Mouse (Mus musculus) myocyte (in vitro differentiated cells): ENCODE data around the gene Lypd6b. TPM values are rescaled to one million over a fixed set of nuclear protein-coding genes. Genes with fewer than 3 reads are reported as not detected.

Experiments
- H3K27me3 ChIP-seq: one replicate; pipeline ENCODE4 v1.6.1; 2011; ENCODE audit not compliant: control insufficient read depth, insufficient read depth, insufficient read length
- H3K36me3 ChIP-seq: one replicate; pipeline ENCODE4 v1.6.1; 2011; ENCODE audit not compliant: control insufficient read depth, insufficient read depth
- H3K4me2 ChIP-seq: one replicate; pipeline ENCODE4 v1.6.1; 2011; ENCODE audit warnings: low read depth, control low read depth
- H3K4me3 ChIP-seq: one replicate; pipeline ENCODE4 v1.5.1; 2011; ENCODE audit warnings: mild to moderate bottlenecking, control low read depth, moderate library complexity
- H3K79me2 ChIP-seq: one replicate; pipeline ENCODE4 v1.6.1; 2011; ENCODE audit not compliant: control insufficient read depth, insufficient read depth
- H3ac ChIP-seq: one replicate; pipeline ENCODE4 v1.6.1; 2011; ENCODE audit not compliant: control insufficient read depth, insufficient read length
- CEBPB ChIP-seq: IDR thresholded peaks from 2 replicates; pipeline ENCODE4 v1.6.1; 2011; ENCODE audit warnings: mild to moderate bottlenecking, moderate library complexity; ENCODE audit not compliant: poor library complexity, insufficient read depth, severe bottlenecking
- E2F4 ChIP-seq: IDR thresholded peaks from one replicate; pipeline ENCODE4 v1.6.1; 2011; ENCODE audit warnings: mild to moderate bottlenecking, control low read depth, moderate library complexity; ENCODE audit not compliant: insufficient read depth
- MAX ChIP-seq: IDR thresholded peaks from one replicate; pipeline ENCODE4 v1.6.1; 2011; ENCODE audit warnings: low read depth, mild to moderate bottlenecking, control low read depth
- MYOD1 ChIP-seq, 3 experiments: IDR thresholded peaks; one replicate each; pipeline ENCODE4 v1.6.1; 2011; ENCODE audit warnings: control low read depth in 2 of 3, low read depth in 2 of 3, mild to moderate bottlenecking in 2 of 3, moderate library complexity in 1 of 3; ENCODE audit not compliant: insufficient read length in 2 of 3, control insufficient read depth in 1 of 3
- MYOG ChIP-seq, 3 experiments: IDR thresholded peaks; one replicate each; pipeline ENCODE4 v1.6.1; 2011; ENCODE audit warnings: control low read depth in 2 of 3, low read depth in 2 of 3, mild to moderate bottlenecking in 2 of 3; ENCODE audit not compliant: insufficient read length in 2 of 3, control insufficient read depth in 1 of 3, insufficient read depth in 1 of 3
- POLR2A ChIP-seq: IDR thresholded peaks from one replicate; pipeline ENCODE4 v1.6.1; 2011; ENCODE audit warnings: low read depth, mild to moderate bottlenecking, control low read depth, moderate library complexity; ENCODE audit not compliant: insufficient read length
- POLR2AphosphoS2 ChIP-seq: IDR thresholded peaks from one replicate; pipeline ENCODE4 v1.6.1; 2011; ENCODE audit warnings: low read depth, control low read depth; ENCODE audit not compliant: insufficient read length
- REST ChIP-seq: IDR thresholded peaks from one replicate; pipeline ENCODE4 v1.6.1; 2011; ENCODE audit warnings: mild to moderate bottlenecking, control low read depth, moderate library complexity; ENCODE audit not compliant: insufficient read depth, insufficient read length
- SRF ChIP-seq: IDR thresholded peaks from one replicate; pipeline ENCODE4 v1.6.1; 2011; ENCODE audit warnings: low read depth; ENCODE audit not compliant: control insufficient read depth, insufficient read length
- TCF12 ChIP-seq: IDR thresholded peaks from one replicate; pipeline ENCODE4 v1.6.1; 2011; ENCODE audit warnings: mild to moderate bottlenecking, control low read depth; ENCODE audit not compliant: poor library complexity, insufficient read depth, severe bottlenecking
- TCF3 ChIP-seq: IDR thresholded peaks from one replicate; pipeline ENCODE4 v1.6.1; 2011; ENCODE audit warnings: low read depth, control low read depth; ENCODE audit not compliant: insufficient read length
- USF1 ChIP-seq: IDR thresholded peaks from one replicate; pipeline ENCODE4 v1.6.1; 2011; ENCODE audit warnings: low read depth, mild to moderate bottlenecking, control low read depth, moderate library complexity
- polyA plus RNA-seq: library from polyadenylated mRNA; unstranded; fragments of >200 nt; fragmentation: generic; extraction: Trizol; gene quantifications from one replicate; pipeline ENCODE4 v1.2.1, GENCODE M21; 2012; ENCODE audit warnings: missing spikeins

The Lypd6b gene
- polyA plus RNA-seq, 1 experiment, result 0.35 TPM

GRCm38 (mm10) chr2:49788051-49788418, 547 bp downstream of the Lypd6b start:
- Histone ChIP-seq H3K4me2 (no peak overlapping the region), H3K36me3 (no peaks in the 10 kb centered on the region), H3K27me3 (no peaks in the 10 kb centered on the region), H3K79me2 (no peaks in the 10 kb centered on the region), H3ac (no peak overlapping the region), H3K4me3 (no peak overlapping the region)
- no peak for TF ChIP-seq POLR2A
- TF ChIP-seq MYOG (IDR thresholded peaks at IDR 0.05; ENCODE audit: control insufficient read depth in 1 of 3, insufficient read depth in 1 of 3, insufficient read length in 2 of 3, low read depth in 2 of 3), result no peak
- TF ChIP-seq CEBPB, result no peak
- TF ChIP-seq USF1, result no peak
- TF ChIP-seq MYOD1 (IDR thresholded peaks at IDR 0.05; ENCODE audit: control insufficient read depth in 1 of 3, insufficient read length in 2 of 3, low read depth in 2 of 3), result no peak
- no peak for TF ChIP-seq POLR2AphosphoS2
- TF ChIP-seq SRF, result no peak
- no peak for TF ChIP-seq E2F4
- no peak for TF ChIP-seq MAX
- TF ChIP-seq TCF3, result no peak
- TF ChIP-seq REST, result no peak
- TF ChIP-seq TCF12, result no peak

DNA sequence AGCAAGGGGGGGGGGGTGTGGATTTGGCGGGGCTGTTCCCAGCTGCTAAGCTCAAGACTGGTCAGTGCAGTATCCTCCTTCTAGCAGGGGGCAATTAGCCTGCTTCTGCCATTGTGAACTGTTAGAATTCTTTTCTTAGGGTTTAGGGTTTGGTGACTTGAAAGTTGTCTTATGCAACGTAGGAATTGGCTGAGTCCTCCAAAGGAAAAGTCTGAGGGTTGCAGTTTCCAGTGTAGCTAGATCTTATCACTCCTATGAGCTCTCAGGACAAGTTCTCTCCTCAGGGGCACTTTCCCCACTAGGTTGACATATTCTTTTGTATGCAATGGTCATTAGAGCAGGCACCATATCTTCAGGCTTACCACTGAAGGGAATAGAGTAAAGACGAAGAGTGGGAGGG, 1.2 kb downstream of the Lypd6b start:
- no peak for TF ChIP-seq MYOD1 (IDR thresholded peaks at IDR 0.05; ENCODE audit: control insufficient read depth in 1 of 3, insufficient read length in 2 of 3, low read depth in 2 of 3)
- no peak for TF ChIP-seq E2F4
- TF ChIP-seq USF1, result no peak
- TF ChIP-seq CEBPB, result no peak
- H3K4me2 ChIP-seq, result no peak overlapping the region
- no peaks in the 10 kb centered on the region for H3K79me2 ChIP-seq
- no peaks in the 10 kb centered on the region for H3K36me3 ChIP-seq
- H3ac ChIP-seq, result no peak overlapping the region
- no peaks in the 10 kb centered on the region for H3K27me3 ChIP-seq
- H3K4me3 ChIP-seq, result no peak overlapping the region

DNA sequence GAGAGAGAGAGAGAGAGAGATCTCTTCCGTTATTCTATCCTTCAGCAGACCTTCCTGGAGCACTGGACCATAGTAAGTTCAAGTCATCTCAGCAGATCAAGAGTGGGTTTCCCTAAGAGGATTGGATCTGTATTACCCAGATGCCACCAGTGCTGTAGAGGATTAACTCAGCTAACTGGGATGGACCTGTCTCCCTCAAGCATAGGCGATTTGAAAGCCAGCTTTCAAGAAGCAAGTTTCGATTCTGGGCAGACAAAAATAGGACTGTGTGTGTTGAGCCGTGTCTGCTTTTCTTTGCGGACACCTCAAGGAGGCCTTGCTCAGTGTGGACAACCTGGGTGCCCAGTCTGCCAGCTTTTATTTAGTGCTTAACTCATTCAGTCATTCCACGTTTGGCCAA, 1.6 kb downstream of the Lypd6b start:
- Histone ChIP-seq H3K4me2 (no peak overlapping the region), H3K27me3 (no peaks in the 10 kb centered on the region), H3K36me3 (no peaks in the 10 kb centered on the region), H3K4me3 (no peak overlapping the region), H3K79me2 (no peaks in the 10 kb centered on the region), H3ac (no peak overlapping the region)
- TF ChIP-seq POLR2A, result no peak
- TF ChIP-seq TCF3, result no peak
- no peak for TF ChIP-seq SRF
- TF ChIP-seq POLR2AphosphoS2, result no peak
- TF ChIP-seq CEBPB, result no peak
- no peak for TF ChIP-seq USF1
- no peak for TF ChIP-seq MAX
- no peak for TF ChIP-seq E2F4
- TF ChIP-seq REST, result no peak
- TF ChIP-seq MYOD1 (IDR thresholded peaks at IDR 0.05; ENCODE audit: control insufficient read depth in 1 of 3, insufficient read length in 2 of 3, low read depth in 2 of 3), result no peak
- no peak for TF ChIP-seq TCF12
- no peak for TF ChIP-seq MYOG (IDR thresholded peaks at IDR 0.05; ENCODE audit: control insufficient read depth in 1 of 3, insufficient read depth in 1 of 3, insufficient read length in 2 of 3, low read depth in 2 of 3)

DNA sequence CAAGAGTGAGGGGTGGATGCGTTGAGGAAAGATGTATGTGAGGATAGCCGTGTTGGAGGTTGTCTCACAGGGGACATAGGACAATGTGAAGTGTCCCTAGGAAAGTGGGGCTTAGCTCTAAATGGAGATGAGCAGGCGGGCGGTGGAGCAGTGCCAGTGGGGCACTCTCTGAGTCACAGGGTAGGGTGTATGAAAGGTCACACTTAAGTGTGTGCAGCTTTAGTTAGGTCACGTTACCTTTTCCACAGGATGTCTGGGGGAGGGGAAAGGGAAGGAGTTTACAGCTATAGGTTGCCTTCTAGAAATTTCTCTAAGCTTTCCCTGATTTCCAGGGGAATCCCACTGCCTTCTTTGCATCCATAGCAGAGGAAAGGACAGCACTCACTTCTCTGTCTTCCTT, 2.0 kb downstream of the Lypd6b start:
- Histone ChIP-seq H3K36me3 (no peaks in the 10 kb centered on the region), H3K4me3 (no peak overlapping the region), H3K4me2 (no peak overlapping the region), H3ac (no peak overlapping the region), H3K27me3 (no peaks in the 10 kb centered on the region), H3K79me2 (no peaks in the 10 kb centered on the region)
- no peak for TF ChIP-seq TCF12
- no peak for TF ChIP-seq E2F4
- TF ChIP-seq TCF3, result no peak
- no peak for TF ChIP-seq MYOD1 (IDR thresholded peaks at IDR 0.05; ENCODE audit: control insufficient read depth in 1 of 3, insufficient read length in 2 of 3, low read depth in 2 of 3)

DNA sequence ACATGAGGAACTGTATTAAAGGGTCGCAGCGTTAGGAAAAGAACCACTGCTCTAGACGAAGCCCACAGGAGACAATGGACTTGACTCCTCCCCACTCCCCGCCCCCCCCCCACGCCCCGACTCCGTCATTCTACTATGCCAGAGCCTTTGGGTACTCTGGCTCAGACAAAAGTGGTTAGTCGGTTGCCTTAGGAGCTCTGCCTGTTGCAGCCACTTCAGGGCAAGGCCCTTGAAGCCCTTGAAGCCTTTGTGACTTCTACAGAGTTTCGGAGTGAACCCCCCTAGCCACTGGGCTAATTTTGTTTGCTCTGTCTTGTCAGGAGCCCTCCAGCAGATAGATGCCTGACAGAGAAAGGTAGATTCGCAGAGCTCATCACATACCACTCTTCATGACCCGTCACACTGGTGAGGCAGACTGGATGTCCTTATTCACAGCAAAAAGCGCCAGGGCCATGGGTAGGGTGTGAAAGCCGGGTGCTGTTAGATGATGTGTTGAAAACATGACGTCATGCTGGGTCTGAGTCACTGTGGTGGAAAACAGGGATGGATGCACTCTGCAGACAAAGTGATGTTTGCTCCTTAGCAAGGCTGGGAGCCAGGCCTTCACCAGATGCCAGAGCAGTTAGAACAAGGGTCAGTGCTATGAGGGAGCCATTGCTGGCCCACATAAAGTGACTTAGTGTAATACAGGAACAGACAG, 10.1 kb downstream of the Lypd6b start:
- H3K36me3 ChIP-seq, result no peaks in the 10 kb centered on the region
- H3K4me2 ChIP-seq, result no peak overlapping the region
- TF ChIP-seq MAX (no peak), TCF3 (no peak)

DNA sequence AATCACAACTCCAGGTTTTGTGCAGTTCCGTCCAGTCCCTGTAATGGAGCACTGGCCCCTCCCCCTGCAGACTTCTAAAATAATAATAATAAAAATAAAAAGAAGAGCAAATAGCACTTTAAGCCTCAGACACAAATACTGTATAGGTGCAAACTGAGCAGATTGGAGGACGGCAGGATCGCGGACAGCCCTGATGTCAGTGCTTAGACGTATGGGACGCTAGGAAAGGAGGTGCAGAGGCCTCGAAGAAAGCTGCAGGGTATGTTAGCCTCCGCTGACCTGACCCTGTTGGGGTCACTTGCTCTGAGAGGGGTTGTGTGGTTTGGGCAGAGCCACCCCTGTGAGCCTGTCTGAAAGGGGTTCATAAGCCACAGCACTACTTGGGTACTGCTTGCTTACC, 17.0 kb downstream of the Lypd6b start:
- Histone ChIP-seq H3K27me3 (no peaks in the 10 kb centered on the region), H3K36me3 (no peaks in the 10 kb centered on the region), H3ac (no peak overlapping the region), H3K79me2 (no peaks in the 10 kb centered on the region), H3K4me2 (no peak overlapping the region), H3K4me3 (no peak overlapping the region)
- TF ChIP-seq POLR2AphosphoS2, result no peak
- no peak for TF ChIP-seq MAX

More for the DNA sequence above, 10.1 kb downstream of the Lypd6b start:
- Histone ChIP-seq H3K4me3 (no peak overlapping the region), H3K79me2 (no peaks in the 10 kb centered on the region), H3K27me3 (no peaks in the 10 kb centered on the region), H3ac (no peak overlapping the region)
